Mouse (Mus musculus) myocyte (in vitro differentiated cells): Measurements from ENCODE around the gene Capzb. TPM values are rescaled to one million over a fixed set of nuclear protein-coding genes. Genes with fewer than 3 reads are reported as not detected.

Source experiments
- H3K27me3 ChIP-seq: one replicate; pipeline ENCODE4 v1.6.1; 2011; ENCODE audit not compliant: control insufficient read depth, insufficient read depth, insufficient read length
- H3K36me3 ChIP-seq: one replicate; pipeline ENCODE4 v1.6.1; 2011; ENCODE audit not compliant: control insufficient read depth, insufficient read depth
- H3K4me2 ChIP-seq: one replicate; pipeline ENCODE4 v1.6.1; 2011; ENCODE audit warnings: low read depth, control low read depth
- H3K4me3 ChIP-seq: one replicate; pipeline ENCODE4 v1.5.1; 2011; ENCODE audit warnings: mild to moderate bottlenecking, control low read depth, moderate library complexity
- H3K79me2 ChIP-seq: one replicate; pipeline ENCODE4 v1.6.1; 2011; ENCODE audit not compliant: control insufficient read depth, insufficient read depth
- H3ac ChIP-seq: one replicate; pipeline ENCODE4 v1.6.1; 2011; ENCODE audit not compliant: control insufficient read depth, insufficient read length
- CEBPB ChIP-seq: IDR thresholded peaks from 2 replicates; pipeline ENCODE4 v1.6.1; 2011; ENCODE audit warnings: mild to moderate bottlenecking, moderate library complexity; ENCODE audit not compliant: poor library complexity, insufficient read depth, severe bottlenecking
- E2F4 ChIP-seq: IDR thresholded peaks from one replicate; pipeline ENCODE4 v1.6.1; 2011; ENCODE audit warnings: mild to moderate bottlenecking, control low read depth, moderate library complexity; ENCODE audit not compliant: insufficient read depth
- MAX ChIP-seq: IDR thresholded peaks from one replicate; pipeline ENCODE4 v1.6.1; 2011; ENCODE audit warnings: low read depth, mild to moderate bottlenecking, control low read depth
- MYOD1 ChIP-seq, 3 experiments: IDR thresholded peaks; one replicate each; pipeline ENCODE4 v1.6.1; 2011; ENCODE audit warnings: control low read depth in 2 of 3, low read depth in 2 of 3, mild to moderate bottlenecking in 2 of 3, moderate library complexity in 1 of 3; ENCODE audit not compliant: insufficient read length in 2 of 3, control insufficient read depth in 1 of 3
- MYOG ChIP-seq, 3 experiments: IDR thresholded peaks; one replicate each; pipeline ENCODE4 v1.6.1; 2011; ENCODE audit warnings: control low read depth in 2 of 3, low read depth in 2 of 3, mild to moderate bottlenecking in 2 of 3; ENCODE audit not compliant: insufficient read length in 2 of 3, control insufficient read depth in 1 of 3, insufficient read depth in 1 of 3
- POLR2A ChIP-seq: IDR thresholded peaks from one replicate; pipeline ENCODE4 v1.6.1; 2011; ENCODE audit warnings: low read depth, mild to moderate bottlenecking, control low read depth, moderate library complexity; ENCODE audit not compliant: insufficient read length
- POLR2AphosphoS2 ChIP-seq: IDR thresholded peaks from one replicate; pipeline ENCODE4 v1.6.1; 2011; ENCODE audit warnings: low read depth, control low read depth; ENCODE audit not compliant: insufficient read length
- REST ChIP-seq: IDR thresholded peaks from one replicate; pipeline ENCODE4 v1.6.1; 2011; ENCODE audit warnings: mild to moderate bottlenecking, control low read depth, moderate library complexity; ENCODE audit not compliant: insufficient read depth, insufficient read length
- SRF ChIP-seq: IDR thresholded peaks from one replicate; pipeline ENCODE4 v1.6.1; 2011; ENCODE audit warnings: low read depth; ENCODE audit not compliant: control insufficient read depth, insufficient read length
- TCF12 ChIP-seq: IDR thresholded peaks from one replicate; pipeline ENCODE4 v1.6.1; 2011; ENCODE audit warnings: mild to moderate bottlenecking, control low read depth; ENCODE audit not compliant: poor library complexity, insufficient read depth, severe bottlenecking
- TCF3 ChIP-seq: IDR thresholded peaks from one replicate; pipeline ENCODE4 v1.6.1; 2011; ENCODE audit warnings: low read depth, control low read depth; ENCODE audit not compliant: insufficient read length
- USF1 ChIP-seq: IDR thresholded peaks from one replicate; pipeline ENCODE4 v1.6.1; 2011; ENCODE audit warnings: low read depth, mild to moderate bottlenecking, control low read depth, moderate library complexity
- polyA plus RNA-seq: library from polyadenylated mRNA; unstranded; fragments of >200 nt; fragmentation: generic; extraction: Trizol; gene quantifications from one replicate; pipeline ENCODE4 v1.2.1, GENCODE M21; 2012; ENCODE audit warnings: missing spikeins

The Capzb gene
- polyA plus RNA-seq, 1 experiment = 247 TPM

DNA sequence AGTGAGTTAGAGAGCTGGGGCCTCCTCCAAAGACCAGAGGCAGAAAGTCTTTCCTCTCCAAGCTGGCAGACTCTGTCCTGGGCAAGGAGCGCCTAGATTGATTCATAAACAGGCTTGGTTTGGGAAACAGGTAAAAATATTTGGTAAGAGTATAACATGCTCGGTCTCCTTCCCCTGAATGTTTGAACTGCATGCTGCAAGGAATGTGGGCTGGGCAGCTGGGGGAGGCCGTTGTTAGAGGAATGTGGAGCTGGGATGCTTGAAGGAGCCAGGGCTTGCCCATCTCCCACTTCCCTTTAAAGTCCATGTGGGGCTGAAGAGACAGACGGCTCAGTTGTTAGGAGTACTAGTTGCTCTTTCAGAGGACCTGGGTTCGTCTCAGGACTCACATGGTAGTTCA lies 57.3 kb downstream of the Capzb start:
- H3K79me2 ChIP-seq = peaks cover 65% of the 10 kb centered on the region
- H3K4me3 ChIP-seq = no peak overlapping the region
- TF ChIP-seq MYOG (IDR thresholded peaks at IDR 0.05; ENCODE audit: control insufficient read depth in 1 of 3, insufficient read depth in 1 of 3, insufficient read length in 2 of 3, low read depth in 2 of 3) = peak in 1 of 3 experiments; percentile 22
- TF ChIP-seq MYOD1 (IDR thresholded peaks at IDR 0.05; ENCODE audit: control insufficient read depth in 1 of 3, insufficient read length in 2 of 3, low read depth in 2 of 3) = no peak
- H3K36me3 ChIP-seq = no peaks in the 10 kb centered on the region
- no peak overlapping the region for H3ac ChIP-seq
- no peak overlapping the region for H3K4me2 ChIP-seq
- H3K27me3 ChIP-seq = no peaks in the 10 kb centered on the region

DNA sequence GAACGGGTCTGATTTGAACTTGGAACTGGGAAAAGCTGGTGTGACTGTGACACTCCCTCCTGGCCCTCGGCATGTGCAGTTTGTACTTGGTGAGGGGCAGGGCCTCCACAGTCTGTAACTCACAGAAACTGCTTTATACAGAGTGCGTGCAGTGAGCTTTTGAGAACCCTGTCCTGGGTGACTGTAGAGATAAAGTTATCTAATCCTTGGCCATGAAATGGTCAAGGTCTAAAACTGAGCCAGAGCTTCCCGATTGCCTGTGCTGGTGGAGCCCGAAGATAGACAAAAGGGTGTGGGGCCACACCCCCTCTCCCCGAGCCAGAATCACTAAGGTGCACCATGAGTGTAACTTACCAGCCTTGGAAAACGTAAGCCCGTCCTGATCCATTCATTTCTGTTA lies 58.2 kb downstream of the Capzb start:
- Histone ChIP-seq H3K36me3 (no peaks in the 10 kb centered on the region), H3K4me2 (no peak overlapping the region), H3K4me3 (no peak overlapping the region), H3ac (no peak overlapping the region), H3K79me2 (peaks cover 67% of the 10 kb centered on the region), H3K27me3 (no peaks in the 10 kb centered on the region)
- TF ChIP-seq POLR2A (no peak), MYOD1 (IDR thresholded peaks at IDR 0.05; ENCODE audit: control insufficient read depth in 1 of 3, insufficient read length in 2 of 3, low read depth in 2 of 3) (no peak), POLR2AphosphoS2 (no peak), MYOG (IDR thresholded peaks at IDR 0.05; ENCODE audit: control insufficient read depth in 1 of 3, insufficient read depth in 1 of 3, insufficient read length in 2 of 3, low read depth in 2 of 3) (no peak), REST (no peak), E2F4 (no peak), MAX (no peak), TCF3 (no peak), CEBPB (no peak), TCF12 (no peak), SRF (no peak), USF1 (no peak)

DNA sequence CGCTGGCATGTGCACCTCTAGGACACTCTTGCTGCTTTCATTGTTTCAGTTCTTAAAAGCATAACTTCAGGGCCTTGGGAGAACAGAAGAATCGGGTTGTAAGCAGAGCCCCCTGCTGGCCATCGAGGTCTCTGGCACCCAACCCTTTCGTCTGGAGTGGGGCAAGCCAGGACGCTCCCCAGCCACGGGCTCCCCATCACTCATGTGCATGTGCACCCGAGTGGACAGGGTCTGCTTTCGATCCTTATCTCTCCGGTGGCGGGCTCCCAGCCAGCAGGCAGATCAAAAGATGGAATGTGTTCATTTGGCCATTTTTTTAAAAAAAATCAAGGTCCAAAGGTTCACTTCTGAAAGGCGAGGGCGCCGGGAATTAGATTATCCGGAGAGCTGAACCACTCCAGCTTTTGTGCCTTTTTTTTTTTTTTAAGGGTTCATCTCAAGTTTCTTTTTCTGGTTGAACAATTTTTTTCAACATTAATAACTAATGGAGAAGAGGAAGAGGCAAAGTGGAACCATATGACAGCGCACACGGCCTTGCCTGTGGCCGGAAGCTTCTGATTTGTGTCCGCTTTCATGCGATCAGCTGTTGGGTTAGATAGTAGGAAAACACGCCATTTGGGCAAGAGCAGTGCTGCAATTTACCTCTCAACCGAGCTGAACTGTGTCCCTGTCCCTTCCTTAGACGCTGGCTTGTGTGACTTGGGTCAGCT lies 59.5 kb downstream of the Capzb start:
- Histone ChIP-seq H3K4me2 (peak overlapping the region; percentile 7), H3ac (no peak overlapping the region), H3K4me3 (no peak overlapping the region), H3K27me3 (no peaks in the 10 kb centered on the region), H3K79me2 (peaks cover 61% of the 10 kb centered on the region), H3K36me3 (peaks cover 4% of the 10 kb centered on the region)
- TF ChIP-seq TCF12 (no peak), MAX (no peak)

DNA sequence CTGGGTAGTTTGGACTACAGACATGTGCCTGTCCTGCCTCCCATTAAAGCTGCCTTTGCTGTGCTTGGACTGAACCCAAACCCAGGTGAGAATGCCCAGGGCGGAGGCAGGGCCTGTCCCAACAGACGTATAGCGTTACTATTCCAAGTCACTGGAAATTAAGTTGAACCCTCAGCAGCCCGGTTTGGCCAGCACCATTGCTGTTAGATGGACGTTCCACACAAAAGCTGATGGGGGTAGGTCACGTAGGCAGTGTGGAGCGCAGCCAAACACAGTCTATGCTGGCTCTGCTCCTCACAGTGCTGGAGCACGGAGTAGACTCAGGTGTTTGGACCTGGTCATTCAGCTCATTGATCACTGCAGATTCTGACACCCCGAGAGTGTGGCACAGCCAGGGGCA lies 60.5 kb downstream of the Capzb start:
- no peak overlapping the region for H3K4me2 ChIP-seq
- peaks cover 14% of the 10 kb centered on the region for H3K36me3 ChIP-seq
- H3K27me3 ChIP-seq = no peaks in the 10 kb centered on the region
- H3K4me3 ChIP-seq = no peak overlapping the region
- H3K79me2 ChIP-seq = peaks cover 57% of the 10 kb centered on the region
- no peak overlapping the region for H3ac ChIP-seq
- no peak for TF ChIP-seq MAX
- no peak for TF ChIP-seq MYOD1 (IDR thresholded peaks at IDR 0.05; ENCODE audit: control insufficient read depth in 1 of 3, insufficient read length in 2 of 3, low read depth in 2 of 3)

DNA sequence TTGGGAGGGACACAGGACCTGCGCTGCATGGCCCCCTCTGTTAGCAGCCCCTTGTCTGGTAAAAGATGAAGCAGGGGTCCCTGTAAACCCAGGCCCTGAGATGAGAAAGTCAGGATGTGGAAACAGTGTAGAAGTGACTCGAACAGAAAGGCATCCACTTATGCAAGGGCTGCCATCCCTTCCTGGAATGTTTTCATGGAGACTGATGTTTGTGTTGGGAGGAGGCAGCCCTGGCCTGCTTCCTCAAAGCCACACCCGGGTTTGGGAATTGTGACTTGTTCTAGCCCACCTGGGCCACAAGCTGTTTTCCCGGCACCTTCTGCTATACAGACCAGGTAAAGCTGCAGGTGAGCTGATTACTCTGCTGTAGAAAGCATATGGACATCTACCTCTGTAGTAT lies 63.4 kb downstream of the Capzb start:
- Histone ChIP-seq H3K4me2 (no peak overlapping the region), H3K79me2 (peaks cover 51% of the 10 kb centered on the region), H3K4me3 (no peak overlapping the region), H3K36me3 (peaks cover 19% of the 10 kb centered on the region), H3K27me3 (no peaks in the 10 kb centered on the region), H3ac (no peak overlapping the region)
- no peak for TF ChIP-seq POLR2AphosphoS2

DNA sequence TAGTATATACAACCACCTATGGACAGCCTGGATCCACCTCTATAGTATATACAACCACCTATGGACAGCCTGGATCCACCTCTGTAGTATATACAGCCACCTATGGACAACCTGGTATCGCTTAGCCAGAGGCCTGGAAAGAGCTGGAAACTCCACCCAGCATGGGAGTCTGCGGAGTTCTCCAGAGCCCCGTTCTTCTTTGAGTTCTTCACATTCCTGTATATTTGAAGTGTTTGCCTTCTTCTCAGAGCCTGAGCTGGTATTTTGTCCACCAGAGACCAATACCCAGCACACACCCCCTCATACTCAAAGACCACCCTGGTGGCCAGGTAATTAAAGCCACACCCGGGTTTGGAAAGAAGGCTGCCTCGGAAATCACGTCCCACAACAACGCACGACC lies 64.0 kb downstream of the Capzb start:
- Histone ChIP-seq H3K4me3 (no peak overlapping the region), H3K27me3 (no peaks in the 10 kb centered on the region), H3K36me3 (peaks cover 22% of the 10 kb centered on the region), H3K4me2 (no peak overlapping the region), H3K79me2 (peaks cover 46% of the 10 kb centered on the region), H3ac (no peak overlapping the region)
- TF ChIP-seq SRF (no peak), TCF3 (no peak), E2F4 (no peak), POLR2A (no peak), MYOD1 (IDR thresholded peaks at IDR 0.05; ENCODE audit: control insufficient read depth in 1 of 3, insufficient read length in 2 of 3, low read depth in 2 of 3) (no peak), MAX (no peak), CEBPB (no peak), REST (no peak), POLR2AphosphoS2 (no peak)
